Mouse (Mus musculus): Measurements from ENCODE around the gene Bcar1.
A peak's percentile ranks its signal among the peaks of the same experiment; 100 is the strongest.

Bcar1 gene

DNA sequence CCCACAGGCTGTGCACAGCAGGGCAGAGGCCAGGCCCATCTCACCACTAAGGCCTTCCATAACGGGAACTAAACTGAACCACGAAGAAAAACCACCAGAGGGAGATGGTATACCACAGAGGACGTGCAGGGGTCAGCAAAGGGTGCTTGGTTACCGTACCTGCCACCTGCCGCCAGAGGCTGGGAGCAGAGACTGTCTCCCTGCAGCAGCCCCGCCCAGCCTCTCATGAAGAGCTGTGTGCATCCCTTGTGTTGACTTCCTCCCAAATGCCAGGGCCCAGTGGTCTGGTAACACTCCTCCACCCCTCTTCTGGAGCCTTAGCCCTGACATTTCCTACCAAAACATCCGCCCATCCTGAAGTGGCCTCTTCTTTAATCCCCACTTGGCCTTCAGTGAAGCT is 4.0 kb downstream of the Bcar1 start:
- DNase-seq (ENCODE audit: low spot score): no peak

GRCm38 (mm10) chr8:111738867-111739266 is 4.7 kb downstream of the Bcar1 start:
- no peak for DNase-seq (ENCODE audit: low spot score)

DNA sequence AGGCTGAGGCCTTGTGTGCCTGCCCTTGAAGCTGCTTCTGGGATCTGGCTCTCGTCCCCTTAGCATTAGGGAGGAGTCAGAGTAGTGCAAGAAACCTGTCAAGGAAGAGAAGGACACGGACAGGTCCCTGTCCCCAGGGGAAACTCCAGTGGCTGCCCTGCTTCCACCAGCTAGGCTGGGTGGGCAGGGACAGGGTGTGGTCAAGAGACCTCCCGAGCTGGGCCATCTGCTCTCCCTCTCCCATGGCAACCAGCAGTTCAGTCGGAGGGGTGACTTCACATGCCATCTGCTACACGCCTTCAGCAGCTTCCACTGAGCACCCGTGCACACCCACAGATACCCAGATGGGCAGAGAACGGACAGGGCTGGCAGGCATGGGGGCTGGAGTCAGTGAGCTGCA is 7.3 kb downstream of the Bcar1 start:
- no peak for DNase-seq (ENCODE audit: low spot score)

- no peak for DNase-seq (ENCODE audit: low spot score)
These were observed 7.8 kb downstream of the Bcar1 start for GRCm38 (mm10) chr8:111735791-111736190.

DNA sequence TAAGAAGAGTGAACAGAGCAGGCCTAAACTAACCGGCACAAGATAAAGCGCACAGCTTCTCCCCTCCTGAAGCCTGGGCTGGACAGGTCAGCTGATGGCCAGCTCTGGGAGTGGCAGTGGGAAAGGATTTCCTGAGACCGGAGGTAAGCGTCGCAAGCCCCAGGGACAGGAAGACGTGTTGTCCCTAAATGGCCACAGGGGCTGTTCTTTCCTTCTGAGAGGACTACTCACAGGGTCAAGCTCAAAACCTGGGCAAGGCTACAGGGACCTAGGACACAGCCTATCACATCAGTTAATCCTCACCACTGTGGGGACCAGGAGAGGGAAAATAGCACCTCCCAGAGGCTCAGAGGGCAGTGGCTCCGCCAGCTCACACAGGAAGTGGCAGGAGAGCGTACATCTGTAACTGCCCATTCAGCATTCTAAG is 8.3 kb downstream of the Bcar1 start:
- no peak for DNase-seq (ENCODE audit: low spot score)

DNA sequence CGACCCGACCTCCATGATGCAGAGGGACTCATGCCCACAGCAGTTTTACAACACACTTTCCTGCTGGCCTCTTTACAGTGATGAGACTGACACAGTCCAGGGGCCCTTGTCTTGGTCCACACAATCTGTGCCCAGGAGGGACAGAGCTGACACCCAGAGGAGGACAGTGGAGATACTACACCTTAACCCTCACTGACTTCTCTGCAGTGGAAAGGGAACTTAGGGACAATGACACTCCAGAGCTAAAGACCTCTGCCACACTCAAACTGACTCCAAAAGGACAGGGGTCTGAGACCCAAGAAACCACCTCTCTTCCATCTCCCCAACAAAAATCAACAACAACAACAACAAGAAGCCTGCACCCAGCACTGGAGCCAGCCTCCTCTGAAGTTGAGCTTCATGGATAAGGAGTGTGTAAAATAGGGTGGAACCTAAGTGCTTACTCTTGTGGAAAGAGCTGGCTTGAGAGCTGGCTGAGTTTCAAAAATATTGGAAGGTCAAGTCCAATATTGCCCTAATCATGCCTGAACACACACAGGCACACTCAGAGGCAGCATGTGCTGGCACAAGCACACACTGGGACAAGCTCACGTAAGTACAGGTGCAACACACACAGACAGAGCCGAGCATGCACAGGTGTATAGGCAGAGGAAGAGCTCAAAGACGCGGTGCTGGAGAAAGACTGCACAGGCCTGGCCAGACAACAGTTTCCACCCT is 9.2 kb downstream of the Bcar1 start:
- DNase-seq (ENCODE audit: low spot score): no peak

DNA sequence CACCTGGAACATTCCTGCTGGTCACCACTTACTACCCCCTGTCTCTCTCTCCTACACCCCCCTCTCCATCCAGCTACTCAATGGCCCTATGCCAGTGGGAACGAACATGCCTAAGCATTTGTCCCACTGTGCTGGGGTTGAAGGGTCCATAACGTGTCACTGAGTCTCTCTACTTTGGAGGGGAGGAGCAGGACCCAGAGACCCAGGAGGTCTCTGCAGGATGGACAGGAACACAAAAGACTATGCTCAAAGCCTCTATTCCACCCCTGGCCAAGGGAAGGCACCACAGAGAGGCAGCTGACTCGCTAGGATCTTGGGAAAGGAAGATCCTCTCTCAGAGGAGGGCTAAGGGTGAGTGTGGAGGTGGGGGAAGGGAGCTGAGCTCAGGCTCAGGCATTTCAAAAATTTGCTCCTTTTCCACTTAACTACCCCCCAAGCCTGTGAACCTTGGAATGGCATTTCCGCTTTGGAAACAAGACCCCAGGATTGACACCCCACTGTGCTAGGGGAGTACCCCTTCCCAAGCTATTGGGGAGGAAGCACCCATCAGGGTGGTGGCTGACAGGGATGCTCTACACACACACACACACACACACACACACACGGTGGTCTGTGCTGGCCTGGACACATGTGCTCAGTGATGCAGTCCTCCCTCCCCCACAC is 9.9 kb downstream of the Bcar1 start:
- peak; percentile 2 for DNase-seq (ENCODE audit: low spot score)

DNA sequence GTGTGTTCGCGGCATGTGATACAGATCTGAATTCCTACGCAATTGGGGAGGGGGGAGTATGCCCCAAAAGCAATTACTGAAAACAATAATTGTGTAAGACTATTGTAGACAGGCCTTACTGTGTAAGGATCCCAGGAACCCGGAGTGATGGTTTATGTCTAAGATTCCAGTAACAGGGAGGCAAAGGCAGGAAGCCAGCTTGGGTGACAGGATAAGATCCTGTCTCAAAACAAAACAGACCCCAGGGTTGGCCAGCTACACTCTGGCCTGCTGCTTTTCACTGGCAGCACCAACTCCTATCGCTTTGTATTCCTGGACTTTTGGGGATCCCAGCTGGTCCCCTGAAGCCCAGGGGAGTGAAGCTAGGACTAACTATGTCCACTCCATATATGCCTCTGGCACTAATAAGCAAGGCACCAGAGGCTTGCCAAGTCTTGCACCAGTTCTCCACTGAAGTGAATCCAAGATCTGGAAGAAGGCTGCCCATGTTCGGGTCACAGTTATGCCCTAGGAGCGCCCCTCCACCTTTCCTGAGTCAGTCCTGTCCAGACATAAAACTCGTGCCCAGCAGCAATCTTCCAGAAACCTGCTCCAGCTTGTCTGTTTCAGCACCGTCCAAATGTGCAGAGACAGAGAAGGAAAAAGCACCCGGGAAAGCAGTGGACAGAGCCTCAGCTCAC is 11.1 kb downstream of the Bcar1 start:
- DNase-seq (ENCODE audit: low spot score): no peak

DNA sequence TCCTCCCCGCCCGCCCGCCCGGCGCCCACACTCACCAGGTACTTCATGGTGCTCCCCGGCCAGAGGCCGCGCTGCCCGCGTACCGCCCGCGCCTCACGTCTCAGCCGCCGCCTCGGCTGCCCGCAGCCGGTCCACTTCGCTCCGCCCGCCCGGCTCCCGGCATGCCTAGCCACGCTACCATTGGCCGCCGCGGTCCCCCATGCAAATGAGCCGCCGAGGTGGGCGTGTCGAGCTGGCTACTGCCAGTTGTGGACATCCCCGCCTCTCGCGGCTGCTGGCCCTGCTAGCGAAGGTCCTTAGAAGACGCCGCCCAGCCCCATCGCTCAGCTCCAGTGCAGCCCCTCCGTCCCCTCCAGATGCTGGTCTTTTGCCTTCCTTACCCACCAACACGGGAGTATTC is 11.6 kb downstream of the Bcar1 start:
- peak; percentile 96 for DNase-seq (ENCODE audit: low spot score)

- DNase-seq (ENCODE audit: low spot score): no peak
These were observed 12.2 kb downstream of the Bcar1 start for GRCm38 (mm10) chr8:111731231-111731977.

- DNase-seq (ENCODE audit: low spot score): no peak
These were observed 14.1 kb downstream of the Bcar1 start for GRCm38 (mm10) chr8:111729233-111730170.

- DNase-seq (ENCODE audit: low spot score): no peak
These were observed 15.1 kb downstream of the Bcar1 start for GRCm38 (mm10) chr8:111728481-111728880.

DNA sequence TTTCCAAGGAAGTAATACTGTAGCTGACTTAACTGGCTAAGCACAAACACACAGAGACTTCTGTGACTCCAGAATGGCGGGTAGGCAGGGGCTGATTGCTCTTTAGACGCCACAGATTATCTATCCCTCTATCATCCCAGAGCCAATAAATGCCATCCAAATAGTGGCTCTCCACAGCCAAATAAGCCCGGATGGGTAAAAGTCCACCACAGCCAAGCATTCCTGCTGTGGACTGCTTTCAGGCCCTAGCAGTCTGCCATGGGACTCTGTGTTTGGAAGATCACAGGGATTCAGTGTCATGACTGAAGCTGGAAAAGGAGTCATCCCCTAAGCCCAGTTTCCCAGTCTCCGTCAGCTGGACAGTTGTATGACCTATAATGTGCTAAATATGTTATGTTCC is 16.1 kb downstream of the Bcar1 start:
- DNase-seq (ENCODE audit: low spot score): no peak

DNA sequence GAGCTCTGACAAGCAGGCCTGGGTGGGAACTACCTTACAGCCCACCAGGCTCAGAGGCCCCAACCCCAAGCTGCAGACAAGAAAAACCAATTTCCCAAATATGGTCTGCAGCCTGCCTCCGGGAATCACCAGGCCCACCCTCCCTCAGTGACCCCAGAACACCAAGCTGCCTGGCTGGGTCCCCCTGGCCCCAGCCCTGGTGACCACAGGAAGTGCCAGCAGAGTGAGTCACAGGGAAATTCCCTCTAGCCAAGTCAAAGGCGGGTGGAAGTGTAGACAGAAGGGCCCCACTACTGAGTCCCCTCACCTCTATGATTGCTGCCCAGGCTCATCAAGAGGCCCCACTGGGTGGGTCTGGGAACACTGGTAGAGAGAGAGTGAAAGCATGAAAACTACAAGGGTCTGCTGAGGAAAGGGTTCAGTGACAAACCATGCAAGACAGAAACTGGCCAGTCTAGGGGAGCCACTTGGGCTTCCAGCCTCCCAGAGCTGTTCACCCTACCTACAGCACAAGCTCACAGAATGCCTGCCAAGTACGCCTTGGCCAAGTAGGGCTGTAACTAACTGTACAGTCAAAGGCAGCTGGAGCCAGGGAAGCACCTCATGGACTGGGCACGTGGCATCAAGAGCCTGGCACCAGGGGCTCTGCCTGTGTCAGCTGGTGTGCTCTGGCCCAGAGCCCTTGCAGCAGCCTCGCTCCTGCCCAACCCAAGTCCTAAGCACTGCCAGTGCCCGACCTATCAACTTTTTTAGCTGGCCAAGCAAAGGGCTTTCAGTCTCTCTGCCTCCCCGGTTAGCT is 17.3 kb downstream of the Bcar1 start:
- DNase-seq (ENCODE audit: low spot score): peak; percentile 77

DNA sequence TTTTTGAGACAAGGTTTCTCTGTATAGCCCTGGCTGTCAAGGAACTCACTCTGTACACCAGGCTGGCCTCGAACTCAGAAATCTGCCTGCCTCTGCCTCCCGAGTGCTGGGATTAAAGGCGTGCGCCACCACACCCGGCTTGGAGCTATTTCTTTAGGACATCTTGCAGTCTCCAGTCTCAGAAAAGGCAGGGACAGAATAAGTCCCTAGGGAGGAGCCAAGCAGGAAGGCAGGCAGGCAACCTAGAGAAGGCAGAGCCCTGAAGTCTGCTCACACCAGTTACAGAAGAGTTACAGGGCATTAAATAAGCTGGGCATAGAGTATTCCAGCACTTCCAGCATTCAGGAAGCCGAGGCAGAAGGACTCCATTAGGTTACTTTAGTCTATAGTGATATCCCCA is 18.3 kb downstream of the Bcar1 start:
- DNase-seq (ENCODE audit: low spot score): no peak

DNA sequence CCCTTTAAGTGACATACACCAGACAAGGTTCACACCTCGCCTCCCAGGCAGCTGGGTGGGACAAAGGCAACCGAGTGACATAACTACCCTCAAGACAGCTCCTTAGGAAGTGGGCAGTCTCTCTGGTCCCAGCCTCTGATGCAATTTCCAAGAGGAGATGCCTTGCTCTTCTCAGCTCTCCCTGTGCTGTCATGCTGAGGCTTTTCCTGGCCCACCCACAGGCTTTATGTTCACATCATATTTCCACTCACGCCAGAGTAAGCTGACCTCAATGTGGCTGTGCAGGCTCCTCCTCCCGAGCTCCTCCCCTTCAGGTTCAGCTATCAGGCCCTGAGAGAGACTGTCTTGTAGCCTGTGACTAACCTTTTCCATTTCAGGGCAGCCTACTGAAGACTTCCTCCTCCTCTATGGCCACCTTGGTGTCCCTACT is 23.5 kb downstream of the Bcar1 start:
- DNase-seq (ENCODE audit: low spot score): no peak

- no peak for DNase-seq (ENCODE audit: low spot score)
These were observed 24.7 kb downstream of the Bcar1 start for GRCm38 (mm10) chr8:111718937-111719336.

DNA sequence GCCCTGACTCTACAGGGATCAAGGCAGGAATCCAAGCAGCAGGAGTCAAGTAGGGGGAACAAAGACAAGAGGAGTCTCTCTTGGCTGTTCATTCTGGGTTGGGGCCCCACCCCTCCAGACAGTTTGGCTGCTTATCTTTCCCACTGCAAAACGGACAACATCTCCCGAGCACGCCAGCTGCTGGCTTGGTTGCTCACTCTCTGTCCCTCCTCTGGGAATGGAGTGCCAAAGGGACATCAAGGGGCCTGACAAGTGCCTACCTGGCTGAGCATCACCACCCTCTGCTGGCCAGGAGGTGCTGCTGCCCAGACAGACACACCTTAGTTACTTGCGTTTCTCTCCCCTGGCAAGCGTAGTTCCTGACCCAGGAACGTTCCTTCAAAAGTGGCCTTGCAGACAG is 25.7 kb downstream of the Bcar1 start:
- peak; percentile 63 for DNase-seq (ENCODE audit: low spot score)

DNA sequence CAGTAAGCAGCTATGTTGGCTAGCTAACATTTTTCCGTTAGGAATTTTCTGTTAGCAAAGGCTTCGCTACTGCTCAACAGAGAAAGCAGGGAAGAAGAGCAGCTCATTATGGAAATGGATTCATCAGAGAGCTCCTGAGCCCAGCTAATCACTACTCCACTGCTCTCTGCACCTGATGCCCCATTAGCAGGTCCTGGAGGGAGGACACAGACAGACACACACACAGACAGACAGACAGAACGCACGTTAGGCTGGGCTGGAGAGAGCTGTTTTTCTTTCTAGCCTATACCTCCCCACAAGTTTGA is 26.2 kb downstream of the Bcar1 start:
- no peak for DNase-seq (ENCODE audit: low spot score)

GRCm38 (mm10) chr8:111716603-111717487 is 26.8 kb downstream of the Bcar1 start:
- peak; percentile 84 for DNase-seq (ENCODE audit: low spot score)

Measured in ovary, adult 18-20 months (tissue).